Comparison of ENCODE assay signal across 8 mouse cellular contexts in genomic region chr2:29787104-29787917, GRCm38 (mm10). TPM values are rescaled to one million over a fixed set of nuclear protein-coding genes. Genes with fewer than 3 reads are reported as not detected.
DNase-seq lines count a peak whose midpoint lies in the region; ATAC-seq lines count a peak whose summit lies in the region.

Gene Coq4 (plus strand): TSS chr2:29787493.

- H3K9me3 ChIP-seq in heart, embryonic 13.5 days = no peaks in the 10 kb centered on the region
- H3K9me3 ChIP-seq in liver, embryonic 12.5 days (replicated peaks) = no peaks in the 10 kb centered on the region
- no peaks in the 10 kb centered on the region for H3K9me3 ChIP-seq in stomach, embryonic 15.5 days

- peak within 1 kb of the TSS; percentile 81 for H3K4me2 ChIP-seq in heart, embryonic 13.5 days
- peak within 1 kb of the TSS; percentile 94 for H3K4me2 ChIP-seq in liver, embryonic 12.5 days
- peak within 1 kb of the TSS; percentile 87 for H3K4me2 ChIP-seq in stomach, embryonic 15.5 days

- peak within 1 kb of the TSS; percentile 67 for H3K27ac ChIP-seq in heart, embryonic 13.5 days (replicated peaks)
- H3K27ac ChIP-seq in liver, embryonic 12.5 days = peak within 1 kb of the TSS; percentile 80
- H3K27ac ChIP-seq in stomach, embryonic 15.5 days = peak within 1 kb of the TSS; percentile 73

- ATAC-seq in erythroid progenitor cell, adult 5-6 weeks (replicated peaks; ENCODE audit: low FRiP score, poor library complexity, severe bottlenecking) = peak; percentile 87
- peak; percentile 67; the same call in 1 of the 2 replicates for ATAC-seq in heart, embryonic 13.5 days (ENCODE audit: extremely low read depth, insufficient number of reproducible peaks, low FRiP score, low TSS enrichment)
- ATAC-seq in liver, embryonic 12.5 days = peak; percentile 83
- ATAC-seq in stomach, embryonic 15.5 days (ENCODE audit: insufficient read depth, low FRiP score, low read depth) = peak; percentile 86

- peaks cover 65% of the 10 kb centered on the region for H3K36me3 ChIP-seq in heart, embryonic 13.5 days
- peaks cover 67% of the 10 kb centered on the region for H3K36me3 ChIP-seq in liver, embryonic 12.5 days
- peaks cover 39% of the 10 kb centered on the region for H3K36me3 ChIP-seq in stomach, embryonic 15.5 days

- WGBS in heart, embryonic 13.5 days = 2% methylated on average over 31 of the region's 31 CpGs
- 1% methylated on average over 31 of the region's 31 CpGs for WGBS in liver, embryonic 12.5 days (ENCODE audit: insufficient replicate concordance)
- 1% methylated on average over 31 of the region's 31 CpGs for WGBS in stomach, embryonic 15.5 days

- peak within 1 kb of the TSS; percentile 80 for H3K9ac ChIP-seq in heart, embryonic 13.5 days
- H3K9ac ChIP-seq in liver, embryonic 12.5 days = peak within 1 kb of the TSS; percentile 78
- H3K9ac ChIP-seq in stomach, embryonic 15.5 days = peak within 1 kb of the TSS; percentile 54

- peak within 1 kb of the TSS; percentile 71 for H3K4me3 ChIP-seq in heart, embryonic 13.5 days
- H3K4me3 ChIP-seq in liver, embryonic 12.5 days = peak within 1 kb of the TSS; percentile 84
- H3K4me3 ChIP-seq in stomach, embryonic 15.5 days (replicated peaks) = peak within 1 kb of the TSS; percentile 65

- H3K4me1 ChIP-seq in heart, embryonic 13.5 days = peaks cover 19% of the 10 kb centered on the region
- peaks cover 22% of the 10 kb centered on the region for H3K4me1 ChIP-seq in liver, embryonic 12.5 days
- peaks cover 16% of the 10 kb centered on the region for H3K4me1 ChIP-seq in stomach, embryonic 15.5 days

- no peaks in the 10 kb centered on the region for H3K27me3 ChIP-seq in heart, embryonic 13.5 days (replicated peaks)
- H3K27me3 ChIP-seq in liver, embryonic 12.5 days (replicated peaks) = no peaks in the 10 kb centered on the region
- no peaks in the 10 kb centered on the region for H3K27me3 ChIP-seq in stomach, embryonic 15.5 days (replicated peaks)

- DNase-seq in CD4-positive helper T cell, adult 2 months (ENCODE audit: low read depth, low spot score) = peak; percentile 95
- DNase-seq in brain, embryonic 18.5 days (ENCODE audit: low read depth, low spot score) = peak; percentile 89
- DNase-seq in kidney, postnatal 10 days = peak; percentile 93
- peak; percentile 86 to 89 for DNase-seq in natural killer cell, adult 2 months (ENCODE audit: low spot score in 2 of 2)

RNA-seq across cellular contexts. Expression of gene Coq4, which starts in this region (rescaled TPM):
- 2.2 TPM in 1 of 2 replicates, not detected in the other for total RNA-seq in erythroid progenitor cell, adult 5-6 weeks (2015; ENCODE audit: low replicate concordance)
- 2.6 and 6.1 TPM in 2 replicates for total RNA-seq in erythroid progenitor cell, adult 5-6 weeks (2017; ENCODE audit: low replicate concordance)
- polyA plus RNA-seq in heart, embryonic 13.5 days (2015; fragmentation: Nextera tagmentation; extraction: Ambion mirVana) = 24.6 and 26.2 TPM in 2 replicates
- polyA plus RNA-seq in liver, embryonic 12.5 days (2016; fragmentation: Nextera tagmentation; extraction: Ambion mirVana) = 21.5 and 21.8 TPM in 2 replicates
- polyA plus RNA-seq in stomach, embryonic 15.5 days (2015; fragmentation: Nextera tagmentation; extraction: Ambion mirVana) = 33.3 and 35.7 TPM in 2 replicates

Comparison
In these comparisons a context has a peak if more than half of its experiments do, and no peak if none do; other contexts are left out.
1. Peak in every context shown above with its lines: DNase-seq, ATAC-seq, H3K4me3 ChIP-seq and H3K27ac ChIP-seq.